Mouse (Mus musculus): Measurements from ENCODE around the gene Carmil1.

Carmil1 gene

GRCm38 (mm10) chr13:24159190-24159965 is 121.2 kb downstream of the Carmil1 start:
- intact Hi-C loops (cut with DNase I): no loop called here

GRCm38 (mm10) chr13:24157560-24158011 is 123.0 kb downstream of the Carmil1 start:
- intact Hi-C loops (cut with DNase I): no loop called here

GRCm38 (mm10) chr13:24155190-24155589 is 125.4 kb downstream of the Carmil1 start:
- intact Hi-C loops (cut with DNase I): no loop called here

- intact Hi-C loops (cut with DNase I): no loop called here
Measured at GRCm38 (mm10) chr13:24154281-24155061, 126.1 kb downstream of the Carmil1 start.

- intact Hi-C loops (cut with DNase I): no loop called here
Measured at GRCm38 (mm10) chr13:24152610-24153009, 128.0 kb downstream of the Carmil1 start.

- intact Hi-C loops (cut with DNase I): no loop called here
Measured at GRCm38 (mm10) chr13:24151335-24151734, 129.3 kb downstream of the Carmil1 start.

GRCm38 (mm10) chr13:24148549-24148948 is 132.0 kb downstream of the Carmil1 start:
- intact Hi-C loops (cut with DNase I): no loop called here

GRCm38 (mm10) chr13:24147006-24147405 is 133.6 kb downstream of the Carmil1 start:
- intact Hi-C loops (cut with DNase I): no loop called here

- intact Hi-C loops (cut with DNase I): no loop called here
Measured at GRCm38 (mm10) chr13:24146541-24146940, 134.1 kb downstream of the Carmil1 start.

GRCm38 (mm10) chr13:24144858-24145257 is 135.7 kb downstream of the Carmil1 start:
- intact Hi-C loops (cut with DNase I): no loop called here

- intact Hi-C loops (cut with DNase I): no loop called here
Measured at GRCm38 (mm10) chr13:24144141-24144540, 136.5 kb downstream of the Carmil1 start.

- intact Hi-C loops (cut with DNase I): loop anchor here (10.0 kb wide), 1 partner anchor 68 kb away; no protein-coding TSS in a partner anchor
Measured at GRCm38 (mm10) chr13:24136836-24137235, 143.8 kb downstream of the Carmil1 start.

- intact Hi-C loops (cut with DNase I): loop anchor here (10.0 kb wide), 1 partner anchor 69 kb away; no protein-coding TSS in a partner anchor
Measured at GRCm38 (mm10) chr13:24135282-24136230, 145.0 kb downstream of the Carmil1 start.

- intact Hi-C loops (cut with DNase I): loop anchor here (10.0 kb wide), 1 partner anchor 72 kb away; no protein-coding TSS in a partner anchor
Measured at GRCm38 (mm10) chr13:24132866-24133265, 147.7 kb downstream of the Carmil1 start.

- intact Hi-C loops (cut with DNase I): loop anchor here (10.0 kb wide), 1 partner anchor 73 kb away; no protein-coding TSS in a partner anchor
Measured at GRCm38 (mm10) chr13:24131319-24131718, 149.3 kb downstream of the Carmil1 start.

- intact Hi-C loops (cut with DNase I): loop anchor here (10.0 kb wide), 1 partner anchor 74 kb away; no protein-coding TSS in a partner anchor
Measured at GRCm38 (mm10) chr13:24130741-24131140, 149.9 kb downstream of the Carmil1 start.

- intact Hi-C loops (cut with DNase I): no loop called here
Measured at GRCm38 (mm10) chr13:24128731-24129130, 151.9 kb downstream of the Carmil1 start.

- intact Hi-C loops (cut with DNase I): no loop called here
Measured at GRCm38 (mm10) chr13:24125865-24126264, 154.7 kb downstream of the Carmil1 start.

GRCm38 (mm10) chr13:24117181-24117812 is 163.3 kb downstream of the Carmil1 start:
- intact Hi-C loops (cut with DNase I): no loop called here

GRCm38 (mm10) chr13:24112689-24113348 is 167.8 kb downstream of the Carmil1 start:
- intact Hi-C loops (cut with DNase I): loop anchor here (2.0 kb wide), 1 partner anchor 168 kb away; the partner anchor contains the start of gene Carmil1

Data from adrenal gland (tissue).